Mouse (Mus musculus) lung, embryonic 14.5 days (tissue): ENCODE measurements at regions not wholly inside any gene's neighbourhood (a gene's known extent, or its start where the extent isn't known, plus 50 kb on each side); places are given as distances from the start of the nearest gene placed in this dataset.

ENCODE experiments used
- ATAC-seq: fragments of 200-750 bp; cut with Nextera tagmentation; 2 replicates; pipeline ENCODE4 v1.8.0; 2017; ENCODE audit warnings: mild to moderate bottlenecking, moderate TSS enrichment, moderate library complexity; ENCODE audit not compliant: insufficient read depth
- DNase-seq: peaks from one replicate; pipeline ENCODE4 v3.0.0-alpha.2; 2015
- H3K27ac ChIP-seq: fragments of 300-500 bp; sonication (generic); 2 replicates; pipeline ENCODE4 v1.5.1; 2014; ENCODE audit warnings: low read depth, mild to moderate bottlenecking, moderate library complexity
- H3K27me3 ChIP-seq: fragments of 300-500 bp; sonication (generic); 2 replicates; pipeline ENCODE4 v1.6.1; 2014; ENCODE audit warnings: low read length, control low read depth; ENCODE audit not compliant: insufficient read depth
- H3K36me3 ChIP-seq: fragments of 300-500 bp; sonication (generic); 2 replicates; pipeline ENCODE4 v1.6.1; 2014; ENCODE audit warnings: control low read depth; ENCODE audit not compliant: insufficient read depth
- H3K4me1 ChIP-seq: fragments of 300-500 bp; sonication (generic); 2 replicates; pipeline ENCODE4 v1.6.1; 2014; ENCODE audit warnings: antibody characterized with exemption, control low read depth; ENCODE audit not compliant: insufficient read depth
- H3K4me2 ChIP-seq: fragments of 300-500 bp; sonication (generic); 2 replicates; pipeline ENCODE4 v1.6.1; 2014; ENCODE audit warnings: mild to moderate bottlenecking
- H3K4me3 ChIP-seq: fragments of 300-500 bp; sonication (generic); 2 replicates; pipeline ENCODE4 v1.5.1; 2014; ENCODE audit warnings: low read depth, low read length
- H3K9ac ChIP-seq: fragments of 300-500 bp; sonication (generic); 2 replicates; pipeline ENCODE4 v1.6.1; 2014
- H3K9me3 ChIP-seq: fragments of 300-500 bp; sonication (generic); 2 replicates; pipeline ENCODE4 v1.6.1; 2016; ENCODE audit warnings: low read depth, low read length, control low read depth
- CTCF ChIP-seq: IDR thresholded peaks from 2 replicates; pipeline ENCODE4 v1.5.1; 2016; ENCODE audit warnings: antibody characterized with exemption, low read depth
- whole genome bisulfite sequencing: fragments of 180-500 bp; shearing (Covaris S2); extraction: QIAGEN DNeasy Blood & Tissue Kit; methylation state at CpG from one replicate; pipeline ENCODE4 v1.1.7; 2014; 5-methylcytosine and 5-hydroxymethylcytosine counted together

DNA sequence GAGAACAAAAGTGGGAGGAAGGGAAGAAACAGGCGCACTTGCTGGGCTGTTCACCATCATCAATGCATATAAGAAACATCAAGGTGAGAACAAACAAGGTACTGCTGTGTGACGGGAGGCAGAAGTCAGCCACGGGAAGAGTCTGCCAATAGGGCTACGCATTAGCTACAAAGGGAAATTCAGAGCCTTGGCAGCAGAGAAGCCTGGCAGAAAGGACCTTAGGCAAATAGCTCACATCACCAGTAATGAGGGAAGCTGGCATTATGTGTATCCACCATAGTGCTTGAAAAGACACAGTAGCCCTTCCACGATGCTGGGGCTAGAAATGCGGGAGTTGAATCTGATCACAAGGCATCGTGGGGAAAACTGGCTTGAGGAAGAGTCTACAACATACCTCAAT lies 193.9 kb downstream of the Gsdmc2 start:
- no peak for TF ChIP-seq CTCF
- Histone ChIP-seq H3K27me3 (no peaks in the 10 kb centered on the region), H3K4me2 (no peak overlapping the region), H3K36me3 (no peaks in the 10 kb centered on the region), H3K9ac (no peak overlapping the region), H3K4me3 (no peak overlapping the region), H3K4me1 (0 out of 2 replicates have a peak, but pooled peaks cover 8% of the 10 kb centered on the region), H3K9me3 (no peaks in the 10 kb centered on the region), H3K27ac (no peak overlapping the region)
- ATAC-seq (no peak), DNase-seq (no peak)
- WGBS = 83% methylated on average over 7 of the region's 7 CpGs

- Histone ChIP-seq H3K4me3 (no peak overlapping the region), H3K27ac (no peak overlapping the region), H3K9ac (no peak overlapping the region), H3K9me3 (no peaks in the 10 kb centered on the region), H3K27me3 (no peaks in the 10 kb centered on the region), H3K4me2 (0 out of 2 replicates have a peak overlapping the region, but pooled peaks have one; percentile 15), H3K36me3 (no peaks in the 10 kb centered on the region), H3K4me1 (0 out of 2 replicates have a peak, but pooled peaks cover 8% of the 10 kb centered on the region)
- peak; percentile 75 for ATAC-seq
- DNase-seq = peak; percentile 78
- TF ChIP-seq CTCF = no peak
- 36% methylated on average over 12 of the region's 12 CpGs for WGBS
Observed at GRCm38 (mm10) chr15:63648142-63648989, 196.6 kb downstream of the Gsdmc2 start.

GRCm38 (mm10) chr15:63624814-63625213 lies 220.2 kb downstream of the Gsdmc2 start:
- Histone ChIP-seq H3K9ac (no peak overlapping the region), H3K4me3 (no peak overlapping the region), H3K4me1 (no peaks in the 10 kb centered on the region), H3K27ac (no peak overlapping the region), H3K27me3 (no peaks in the 10 kb centered on the region), H3K4me2 (no peak overlapping the region), H3K36me3 (no peaks in the 10 kb centered on the region), H3K9me3 (no peaks in the 10 kb centered on the region)
- ATAC-seq (no peak), DNase-seq (no peak)
- no peak for TF ChIP-seq CTCF

GRCm38 (mm10) chr15:63624249-63624648 lies 220.7 kb downstream of the Gsdmc2 start:
- no peak overlapping the region for H3K27ac ChIP-seq
- no peaks in the 10 kb centered on the region for H3K36me3 ChIP-seq
- DNase-seq (no peak), ATAC-seq (no peak)
- H3K27me3 ChIP-seq = no peaks in the 10 kb centered on the region
- no peak overlapping the region for H3K4me2 ChIP-seq
- no peaks in the 10 kb centered on the region for H3K9me3 ChIP-seq
- H3K4me3 ChIP-seq = no peak overlapping the region
- no peak overlapping the region for H3K9ac ChIP-seq
- no peak for TF ChIP-seq CTCF
- WGBS = 76% methylated on average over 2 of the region's 2 CpGs
- H3K4me1 ChIP-seq = no peaks in the 10 kb centered on the region

GRCm38 (mm10) chr15:63616506-63617208 lies 228.3 kb downstream of the Gsdmc2 start:
- peak; percentile 29 for DNase-seq

DNA sequence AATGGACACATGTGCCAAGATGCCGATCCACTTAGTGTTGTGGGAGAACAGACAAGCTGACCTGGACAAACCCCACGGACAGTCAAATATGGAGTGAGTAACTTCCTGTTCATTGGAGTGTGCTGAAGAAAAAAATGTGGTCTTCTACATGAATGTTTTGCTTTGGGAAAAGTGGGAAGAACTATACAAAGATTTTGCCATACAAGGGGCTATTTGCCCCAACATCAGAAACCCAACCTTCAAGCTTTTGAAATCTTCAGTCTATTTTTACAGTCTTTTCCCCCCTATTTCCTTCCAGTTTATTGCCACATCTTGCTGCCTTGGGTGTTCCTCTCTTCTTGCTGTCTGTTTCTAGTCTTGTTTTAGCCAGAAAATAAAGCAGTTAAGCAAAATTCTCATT lies 230.8 kb downstream of the Gsdmc2 start:
- Histone ChIP-seq H3K9me3 (no peaks in the 10 kb centered on the region), H3K4me2 (no peak overlapping the region), H3K4me3 (no peak overlapping the region), H3K27ac (no peak overlapping the region), H3K27me3 (no peaks in the 10 kb centered on the region), H3K4me1 (no peaks in the 10 kb centered on the region), H3K36me3 (no peaks in the 10 kb centered on the region), H3K9ac (no peak overlapping the region)
- WGBS = 80% methylated on average over 2 of the region's 2 CpGs
- TF ChIP-seq CTCF = no peak
- ATAC-seq (no peak), DNase-seq (no peak)

More at GRCm38 (mm10) chr15:63616506-63617208, 228.3 kb downstream of the Gsdmc2 start:
- Histone ChIP-seq H3K4me3 (no peak overlapping the region), H3K36me3 (no peaks in the 10 kb centered on the region), H3K4me2 (no peak overlapping the region), H3K27ac (no peak overlapping the region), H3K4me1 (no peaks in the 10 kb centered on the region), H3K9me3 (no peaks in the 10 kb centered on the region), H3K9ac (no peak overlapping the region), H3K27me3 (no peaks in the 10 kb centered on the region)
- 46% methylated on average over 8 of the region's 8 CpGs for WGBS
- no peak for TF ChIP-seq CTCF
- no peak for ATAC-seq

GRCm38 (mm10) chr15:63613120-63613519 lies 231.9 kb downstream of the Gsdmc2 start:
- H3K27ac ChIP-seq = no peak overlapping the region
- no peak overlapping the region for H3K4me2 ChIP-seq
- no peak overlapping the region for H3K4me3 ChIP-seq
- no peak overlapping the region for H3K9ac ChIP-seq
- no peak for TF ChIP-seq CTCF
- no peaks in the 10 kb centered on the region for H3K27me3 ChIP-seq
- H3K36me3 ChIP-seq = no peaks in the 10 kb centered on the region
- 68% methylated on average over 1 of the region's 1 CpGs for WGBS
- ATAC-seq = no peak
- H3K4me1 ChIP-seq = no peaks in the 10 kb centered on the region
- no peaks in the 10 kb centered on the region for H3K9me3 ChIP-seq
- no peak for DNase-seq
